Mouse (Mus musculus) MEL (cell line): Measurements from ENCODE around the gene Rnf207.

Experiments
- BHLHE40 ChIP-seq: IDR thresholded peaks from 2 replicates; pipeline ENCODE4 v1.6.1; 2012; ENCODE audit warnings: low read depth, mild to moderate bottlenecking, inconsistent platforms, low read length, improper control_type of control experiment, borderline replicate concordance
- CTCF ChIP-seq, 3 experiments: IDR thresholded peaks in 2 of 3; conservative IDR thresholded peaks in 1 of 3; 2 replicates each; pipeline ENCODE4 v1.5.1; 2011 to 2012; ENCODE audit warnings: low read length in 3 of 3, low read depth in 2 of 3, mild to moderate bottlenecking in 2 of 3, improper control_type of control experiment in 1 of 3, inconsistent platforms in 1 of 3, mixed read lengths in 1 of 3, moderate library complexity in 1 of 3; ENCODE audit not compliant: control insufficient read depth in 1 of 3, insufficient read depth in 1 of 3, poor library complexity in 1 of 3, severe bottlenecking in 1 of 3
- ELF1 ChIP-seq: IDR thresholded peaks from 2 replicates; pipeline ENCODE4 v1.6.1; 2014; ENCODE audit warnings: low read depth, mild to moderate bottlenecking, inconsistent platforms, low read length, improper control_type of control experiment, moderate library complexity
- JUND ChIP-seq: IDR thresholded peaks from 2 replicates; pipeline ENCODE4 v1.6.1; 2011; ENCODE audit warnings: low read depth, mild to moderate bottlenecking, improper control_type of control experiment, low read length
- KAT2A ChIP-seq: conservative IDR thresholded peaks from 2 replicates; pipeline ENCODE4 v1.6.1; 2012; ENCODE audit warnings: low read depth, low read length, improper control_type of control experiment, inconsistent platforms

GRCm38 (mm10) chr4:152300375-152300774 is 18.4 kb downstream of the Rnf207 start:
- TF ChIP-seq BHLHE40, result no peak
- TF ChIP-seq KAT2A, result no peak
- TF ChIP-seq JUND, result no peak
- TF ChIP-seq ELF1, result no peak
- TF ChIP-seq CTCF (IDR thresholded peaks at IDR 0.05 in 2 of 3, conservative IDR thresholded peaks at IDR 0.05 in 1 of 3; ENCODE audit: control insufficient read depth in 1 of 3, insufficient read depth in 1 of 3, low read depth in 2 of 3, low read length in 3 of 3, poor library complexity in 1 of 3, severe bottlenecking in 1 of 3), result no peak
